16 mouse cellular contexts compared by ENCODE assay signal in genomic region chr16:92807772-92808171, GRCm38 (mm10).
"Had no signal": no experiment of that assay in that cellular context is flagged by ENCODE, and none has a peak within 500 bp of the region (broad histone marks: within the 10 kb centered on the region; RNA-seq: fewer than 3 reads in every experiment).

No protein-coding gene starts in this region.

- H3K4me2 ChIP-seq: liver, embryonic 12.5 days; liver, embryonic 15.5 days; lung, embryonic 14.5 days; midbrain, embryonic 11.5 days; midbrain, embryonic 13.5 days; midbrain, embryonic 15.5 days; neural tube, embryonic 12.5 days; stomach, embryonic 15.5 days had no signal

- H3K4me3 ChIP-seq: liver, embryonic 12.5 days; liver, embryonic 15.5 days; midbrain, embryonic 13.5 days; midbrain, embryonic 15.5 days; neural tube, embryonic 12.5 days; stomach, embryonic 15.5 days had no signal

- ATAC-seq: liver, embryonic 12.5 days; midbrain, embryonic 13.5 days; midbrain, embryonic 15.5 days had no signal

- H3K4me1 ChIP-seq: midbrain, embryonic 13.5 days; midbrain, embryonic 15.5 days; stomach, embryonic 15.5 days had no signal

- H3K9ac ChIP-seq: liver, embryonic 12.5 days; liver, embryonic 15.5 days; lung, embryonic 14.5 days; midbrain, embryonic 13.5 days; midbrain, embryonic 15.5 days; neural tube, embryonic 12.5 days; stomach, embryonic 15.5 days had no signal

- H3K9me3 ChIP-seq: liver, embryonic 12.5 days; liver, embryonic 15.5 days; midbrain, embryonic 13.5 days; midbrain, embryonic 15.5 days; neural tube, embryonic 12.5 days; stomach, embryonic 15.5 days had no signal

- H3K27ac ChIP-seq: liver, embryonic 15.5 days; macrophage; midbrain, embryonic 13.5 days; midbrain, embryonic 15.5 days; neural tube, embryonic 12.5 days; stomach, embryonic 15.5 days; stomach, postnatal 0 days had no signal

- H3K36me3 ChIP-seq: midbrain, embryonic 13.5 days; midbrain, embryonic 15.5 days; neural tube, embryonic 12.5 days; stomach, embryonic 15.5 days had no signal

- H3K27me3 ChIP-seq: liver, embryonic 12.5 days; liver, embryonic 15.5 days; midbrain, embryonic 13.5 days; midbrain, embryonic 15.5 days; neural tube, embryonic 12.5 days; stomach, embryonic 15.5 days had no signal

- DNase-seq: lung, adult 18-20 months; lung, embryonic 14.5 days; lung, postnatal 10 days; right cerebral cortex, postnatal 14 days; thymus, adult 2 months; thymus, postnatal 25 days; thymus, postnatal 4 days had no signal
